Mouse (Mus musculus) spleen, postnatal 36 days (tissue): Measurements from ENCODE around the gene Brd2.

Source experiments
- DNase-seq, 2 experiments: peaks; one replicate each; pipeline ENCODE4 v3.0.0; 2022; ENCODE audit warnings: low spot score in 2 of 2, mixed read lengths in 1 of 2

The Brd2 gene

GRCm38 (mm10) chr17:34116736-34117370 is 5.6 kb downstream of the Brd2 start:
- DNase-seq: peak; percentile 50 to 66

DNA sequence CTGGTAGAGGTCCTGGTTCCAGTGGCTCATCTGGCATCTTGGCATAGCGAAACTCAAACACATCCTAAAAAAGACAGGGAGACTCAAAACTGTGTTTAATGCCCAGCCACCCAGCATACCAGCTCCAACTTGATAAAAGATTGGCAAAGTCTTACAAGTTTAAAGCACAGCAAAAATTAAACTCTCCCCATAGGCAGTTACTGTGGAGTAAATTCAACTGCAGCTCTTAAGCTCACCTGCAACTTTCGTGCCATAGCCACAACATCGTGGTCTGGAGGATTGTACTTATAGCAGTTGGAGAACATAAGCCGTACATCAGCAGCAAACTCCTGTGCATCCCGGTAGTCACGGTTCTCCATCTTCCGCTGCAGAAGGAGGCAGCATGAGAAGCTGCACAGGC is 8.3 kb downstream of the Brd2 start:
- no peak for DNase-seq

DNA sequence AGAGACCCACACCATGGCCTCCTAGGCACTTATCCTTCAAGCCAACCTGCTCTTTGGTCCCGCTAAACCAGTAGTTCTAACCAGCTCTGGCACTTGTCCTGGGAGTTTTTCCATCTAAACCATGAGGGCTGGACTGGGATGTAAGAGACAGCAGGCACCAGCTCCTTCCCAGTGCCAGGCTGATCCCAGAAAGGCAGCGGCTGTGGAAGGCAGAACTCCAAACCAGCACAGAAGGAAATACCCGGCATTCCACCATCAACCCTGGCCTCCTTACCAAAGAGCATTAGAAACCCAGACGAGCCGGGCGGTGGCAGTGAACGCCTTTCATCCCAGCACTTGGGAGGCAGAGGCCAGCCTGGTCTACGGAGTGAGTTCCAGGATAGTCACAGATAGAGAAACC is 12.1 kb downstream of the Brd2 start:
- DNase-seq: no peak

- DNase-seq: no peak
These were observed 12.6 kb downstream of the Brd2 start for GRCm38 (mm10) chr17:34109806-34110195.

DNA sequence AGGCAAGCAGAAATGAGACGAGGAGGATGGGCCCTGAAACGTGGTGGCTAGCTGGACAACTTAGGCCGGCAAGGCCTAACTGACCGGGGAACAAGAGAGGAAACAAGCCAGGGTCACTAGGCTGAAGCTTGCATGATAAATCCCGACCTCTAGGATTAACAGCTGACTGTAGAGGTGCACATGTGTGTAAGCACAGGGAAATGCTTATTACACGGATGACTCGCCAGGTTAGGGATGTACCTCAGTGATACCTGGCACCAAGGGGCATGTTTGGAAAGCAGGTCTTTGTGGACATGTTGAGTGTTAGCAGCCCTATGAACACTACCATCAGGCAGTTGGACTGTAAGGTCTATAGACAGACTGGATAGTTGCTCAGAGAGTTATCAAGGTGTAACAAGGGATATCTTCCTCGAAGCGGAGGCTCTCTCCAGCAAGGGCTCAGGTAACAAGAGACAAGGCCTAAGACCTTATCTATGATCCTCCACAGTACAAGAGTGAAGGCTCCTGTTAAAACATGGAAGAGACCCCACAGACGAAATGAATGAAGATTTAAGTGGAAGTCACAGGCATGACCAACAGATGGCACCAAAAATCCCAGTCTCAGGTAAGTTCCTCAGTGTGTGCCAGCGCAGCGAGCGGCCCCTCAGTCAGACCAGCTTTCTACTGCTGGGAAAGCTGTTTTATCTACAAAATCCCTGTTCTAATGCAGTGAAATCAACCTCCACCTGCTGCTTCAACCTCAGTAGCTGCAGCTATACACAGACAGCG is 13.2 kb downstream of the Brd2 start:
- DNase-seq: peak in 1 of 2 experiments; percentile 31

DNA sequence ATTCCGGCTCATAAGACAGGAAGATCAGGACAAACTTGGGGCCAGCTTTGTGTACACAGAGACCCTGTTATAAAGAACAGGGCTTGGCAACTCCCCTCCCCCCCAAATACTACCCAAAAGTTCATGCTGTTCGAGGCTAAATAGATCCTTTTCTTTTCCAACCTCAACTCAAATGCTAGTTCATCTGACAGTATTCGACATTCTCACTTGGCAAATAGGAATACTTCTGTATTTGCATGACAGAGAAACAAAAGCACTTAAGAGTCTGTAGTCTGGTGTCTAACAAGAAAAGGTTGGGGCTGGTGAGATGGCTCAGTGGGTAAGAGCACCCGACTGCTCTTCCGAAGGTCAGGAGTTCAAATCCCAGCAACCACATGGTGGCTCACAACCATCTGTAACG is 14.0 kb downstream of the Brd2 start:
- no peak for DNase-seq

DNA sequence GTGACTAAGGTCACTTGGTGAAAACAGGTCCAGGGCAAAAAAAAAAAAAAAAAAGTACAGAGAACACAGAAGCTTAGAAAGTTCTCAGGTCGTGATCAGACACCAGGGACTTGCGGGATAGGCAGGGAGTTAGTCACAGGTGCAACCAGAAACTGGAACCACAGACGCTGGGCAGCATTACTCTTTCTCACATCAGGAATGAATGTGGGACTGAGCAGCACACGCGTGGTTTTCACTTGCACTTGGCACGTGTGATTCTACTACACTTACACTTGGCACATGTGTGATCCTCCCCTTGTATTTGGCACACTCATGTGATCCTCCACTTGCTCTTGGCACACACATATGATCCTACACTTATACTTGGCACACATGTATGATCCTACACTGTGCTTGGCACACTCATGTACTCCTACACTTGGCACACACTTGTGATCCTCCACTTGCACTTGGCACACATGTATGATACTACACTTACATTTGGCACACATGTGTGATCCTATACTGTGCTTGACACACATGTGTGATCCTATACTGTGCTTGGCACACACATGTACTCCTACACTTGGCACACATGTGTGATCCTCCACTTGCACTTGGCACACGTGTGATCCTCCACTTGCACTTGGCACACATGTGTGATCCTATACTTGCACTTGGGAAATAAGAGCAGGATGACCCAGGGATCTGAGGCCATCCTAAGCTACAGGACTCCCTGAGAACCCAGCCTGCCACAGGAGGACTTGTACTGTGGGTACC is 15.1 kb downstream of the Brd2 start:
- DNase-seq: no peak

DNA sequence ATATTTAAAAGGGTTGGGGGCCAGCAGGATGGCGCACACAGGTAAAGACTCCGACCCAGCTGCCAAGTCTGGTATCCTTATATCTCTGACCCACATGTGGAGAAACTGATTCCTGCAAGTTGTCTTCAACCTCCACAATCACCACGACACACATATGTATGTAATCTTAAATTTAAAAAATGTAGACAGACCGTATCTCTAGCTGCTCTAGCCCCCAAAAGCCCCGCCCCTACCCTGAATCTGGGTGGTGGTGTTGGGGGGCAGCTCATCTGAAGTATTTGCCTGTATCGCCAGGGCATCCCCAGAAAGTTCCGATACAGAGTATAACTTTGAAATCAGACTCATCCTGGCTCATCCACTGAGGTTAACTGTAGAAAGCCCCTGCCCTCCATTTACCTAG is 15.9 kb downstream of the Brd2 start:
- DNase-seq: no peak

DNA sequence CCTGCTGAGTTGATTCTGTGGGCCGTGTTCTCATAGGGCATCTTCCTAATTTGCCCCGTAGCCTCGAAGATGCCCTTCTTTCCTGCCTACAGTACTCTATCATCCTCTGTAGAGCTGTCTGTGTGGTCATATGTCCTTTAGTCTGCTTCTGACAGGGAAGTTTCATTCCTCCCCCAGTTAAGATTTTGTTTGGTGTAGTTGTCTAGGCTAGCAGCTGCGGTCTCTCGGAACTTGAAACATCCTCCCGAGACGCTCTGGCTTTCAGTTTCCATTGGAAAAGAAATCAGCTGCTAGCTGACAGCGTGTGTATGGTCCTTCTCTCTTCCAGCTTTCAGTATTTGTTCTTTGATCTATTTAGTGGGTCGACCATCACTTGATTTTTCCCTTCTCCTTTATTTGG is 17.6 kb downstream of the Brd2 start:
- no peak for DNase-seq

- peak in 1 of 2 experiments; percentile 56 for DNase-seq
These were observed 19.6 kb downstream of the Brd2 start for GRCm38 (mm10) chr17:34102831-34103230.

- DNase-seq: peak; percentile 90 to 95
These were observed 20.8 kb downstream of the Brd2 start for GRCm38 (mm10) chr17:34101604-34102032.

DNA sequence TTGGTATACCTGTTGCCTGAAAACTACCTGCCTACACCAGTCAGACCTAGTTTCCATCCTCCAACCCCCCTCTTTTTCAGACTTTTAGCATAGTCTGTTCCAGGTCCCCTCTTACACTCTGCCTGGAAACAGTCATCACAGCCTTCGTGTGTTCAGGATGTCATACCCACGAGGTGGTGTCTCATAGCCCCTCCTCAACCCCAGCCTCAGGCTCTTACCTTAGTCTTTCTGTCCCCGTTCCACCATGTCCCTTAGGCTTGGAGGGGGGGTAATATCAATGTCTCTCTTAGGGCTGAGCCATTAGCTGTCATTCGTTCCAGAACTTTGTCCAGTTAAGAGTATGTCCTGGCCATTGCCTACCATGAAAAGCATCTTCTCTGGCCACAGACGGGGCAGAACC is 21.2 kb downstream of the Brd2 start:
- no peak for DNase-seq

- no peak for DNase-seq
These were observed 22.9 kb downstream of the Brd2 start for GRCm38 (mm10) chr17:34099531-34099930.

- peak in 1 of 2 experiments; percentile 40 for DNase-seq
These were observed 23.5 kb downstream of the Brd2 start for GRCm38 (mm10) chr17:34098709-34099479.

DNA sequence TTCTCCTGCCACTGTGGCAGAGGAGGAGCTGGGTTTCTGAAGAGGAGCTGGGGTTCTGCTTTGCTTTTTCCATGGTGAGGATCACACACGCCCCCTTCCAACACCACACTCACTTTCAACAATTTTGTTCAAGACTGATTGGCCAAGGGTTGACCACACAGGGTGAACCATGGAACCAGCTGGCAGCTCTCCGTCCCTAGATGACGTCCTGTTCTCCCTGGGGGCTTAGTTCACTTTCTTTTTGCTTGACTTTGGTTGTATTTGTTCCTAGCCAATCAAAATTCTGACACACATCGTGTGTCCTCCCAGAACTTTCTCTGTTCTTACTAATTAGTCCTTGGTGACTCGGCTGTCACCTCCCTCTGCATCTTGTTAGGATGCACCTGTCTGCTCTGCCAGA is 25.2 kb downstream of the Brd2 start:
- DNase-seq: no peak

DNA sequence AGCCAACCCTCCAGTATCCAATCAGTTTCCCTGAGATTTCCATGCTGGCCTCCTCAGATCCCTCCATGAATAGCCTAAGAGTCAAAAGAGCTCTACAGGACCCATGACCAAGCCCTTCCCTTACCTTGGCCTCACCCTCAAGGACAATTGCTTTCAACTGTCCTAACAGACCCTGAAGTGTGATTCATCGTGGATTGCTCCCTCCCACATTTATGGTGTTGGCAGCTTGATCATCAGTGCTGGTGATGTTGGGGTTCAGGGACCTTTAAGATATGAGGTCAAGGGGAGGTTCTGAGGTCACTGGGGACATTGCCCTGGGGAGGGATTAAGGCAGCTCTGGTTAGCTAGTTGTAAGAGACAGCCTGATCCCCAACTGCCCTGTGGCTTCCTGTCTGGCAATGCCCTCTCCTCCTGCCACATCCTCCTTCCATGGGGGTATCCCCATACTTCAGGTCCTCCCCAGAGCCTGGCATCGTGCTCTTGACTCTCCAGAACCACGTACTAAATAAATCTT is 25.9 kb downstream of the Brd2 start:
- DNase-seq: no peak

GRCm38 (mm10) chr17:34094283-34095035 is 28.0 kb downstream of the Brd2 start:
- peak in 1 of 2 experiments; percentile 36 for DNase-seq

- peak; percentile 52 to 66 for DNase-seq
These were observed 29.1 kb downstream of the Brd2 start for GRCm38 (mm10) chr17:34093199-34093874.

GRCm38 (mm10) chr17:34092197-34092875 is 30.1 kb downstream of the Brd2 start, which contains the start of gene H2-Oa:
TSS of gene H2-Oa (plus strand) at chr17:34092340.
- peak; percentile 76 to 79 for DNase-seq

DNA sequence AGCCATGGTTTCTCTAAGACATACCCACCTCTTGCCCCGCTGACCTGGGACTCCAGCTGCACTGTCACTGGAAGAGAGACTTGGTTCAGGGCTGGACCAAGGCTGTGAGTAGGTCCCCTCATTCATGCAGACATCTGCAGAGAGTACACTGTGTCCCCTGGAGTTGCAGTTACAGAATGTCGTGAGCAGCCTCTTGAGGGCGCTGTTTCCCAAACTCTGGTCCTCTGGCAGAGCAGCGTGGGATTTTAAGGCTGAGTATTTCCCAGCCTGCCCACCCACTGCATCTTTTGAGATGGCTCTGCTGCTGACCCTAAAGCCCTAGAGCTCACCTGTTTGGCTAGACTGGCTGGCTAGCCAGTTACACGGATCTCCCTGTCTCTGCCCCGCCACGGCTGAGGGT is 31.5 kb downstream of the Brd2 start:
- DNase-seq: peak; percentile 55 to 61
